Mouse (Mus musculus) hindbrain, embryonic 11.5 days (tissue): Measurements from ENCODE around the gene Lhx6. TPM values are rescaled to one million over a fixed set of nuclear protein-coding genes. Genes with fewer than 3 reads are reported as not detected.

Experiments
- ATAC-seq: fragments of 200-750 bp; cut with Nextera tagmentation; 2 replicates; pipeline ENCODE4 v1.8.0; 2017; ENCODE audit warnings: mild to moderate bottlenecking, moderate TSS enrichment, moderate library complexity; ENCODE audit not compliant: low FRiP score
- DNase-seq: peaks from one replicate; pipeline ENCODE4 v3.0.0-alpha.2; 2015; ENCODE audit warnings: low spot score
- H3K27ac ChIP-seq: fragments of 300-500 bp; sonication (generic); 2 replicates; pipeline ENCODE4 v1.5.1; 2014; ENCODE audit warnings: mild to moderate bottlenecking, low read depth, low read length
- H3K27me3 ChIP-seq: fragments of 300-500 bp; sonication (generic); 2 replicates; pipeline ENCODE4 v1.6.1; 2014; ENCODE audit warnings: mild to moderate bottlenecking, low read length, moderate library complexity, mixed read lengths; ENCODE audit not compliant: control insufficient read depth, insufficient read depth
- H3K36me3 ChIP-seq: fragments of 300-500 bp; sonication (generic); 2 replicates; pipeline ENCODE4 v1.6.1; 2014; ENCODE audit warnings: mild to moderate bottlenecking, low read length, moderate library complexity, mixed read lengths; ENCODE audit not compliant: control insufficient read depth, insufficient read depth
- H3K4me1 ChIP-seq: fragments of 300-500 bp; sonication (generic); replicated peaks from 2 replicates; pipeline ENCODE4 v1.6.1; 2014; ENCODE audit warnings: low read length, mixed read lengths; ENCODE audit not compliant: control insufficient read depth, insufficient read depth
- H3K4me2 ChIP-seq: fragments of 300-500 bp; sonication (generic); replicated peaks from 2 replicates; pipeline ENCODE4 v1.6.1; 2014; ENCODE audit warnings: mild to moderate bottlenecking, low read depth, low read length
- H3K4me3 ChIP-seq: fragments of 300-500 bp; sonication (generic); 2 replicates; pipeline ENCODE4 v1.5.1; 2014; ENCODE audit warnings: low read depth, low read length
- H3K9ac ChIP-seq: fragments of 300-500 bp; sonication (generic); 2 replicates; pipeline ENCODE4 v1.6.1; 2014; ENCODE audit warnings: low read depth, low read length
- H3K9me3 ChIP-seq: fragments of 300-500 bp; sonication (generic); 2 replicates; pipeline ENCODE4 v1.6.1; 2016; ENCODE audit warnings: low read length; ENCODE audit not compliant: control insufficient read depth
- WGBS: fragments of 180-500 bp; shearing (Covaris S2); extraction: QIAGEN DNeasy Blood & Tissue Kit; methylation state at CpG from one replicate; pipeline ENCODE4 v1.1.7; 2014; 5-methylcytosine and 5-hydroxymethylcytosine counted together
- polyA plus RNA-seq: library from polyadenylated mRNA; unstranded; fragments of >200 nt; fragmentation: Nextera tagmentation; extraction: Ambion mirVana; gene quantifications from 2 replicates; pipeline ENCODE4 v1.2.1, GENCODE M21; 2014

The Lhx6 gene
- polyA plus RNA-seq, 1 experiment from 2014 or later = 1.3 TPM

- H3K27ac ChIP-seq = no peak overlapping the region
- peaks cover 11% of the 10 kb centered on the region for H3K4me1 ChIP-seq
- no peak overlapping the region for H3K4me3 ChIP-seq
- no peaks in the 10 kb centered on the region for H3K9me3 ChIP-seq
- peak; percentile 30 for DNase-seq
- no peak for ATAC-seq
- peaks cover 99% of the 10 kb centered on the region for H3K27me3 ChIP-seq
- no peak overlapping the region for H3K4me2 ChIP-seq
- no peak overlapping the region for H3K9ac ChIP-seq
- 2% methylated on average over 6 of the region's 6 CpGs for WGBS
- no peaks in the 10 kb centered on the region for H3K36me3 ChIP-seq
Measured at GRCm38 (mm10) chr2:36099739-36100138, 5.5 kb downstream of the Lhx6 start.

GRCm38 (mm10) chr2:36098021-36098420 lies 7.2 kb downstream of the Lhx6 start:
- H3K4me2 ChIP-seq = no peak overlapping the region

GRCm38 (mm10) chr2:36097129-36097815 lies 7.9 kb downstream of the Lhx6 start:
- no peak overlapping the region for H3K9ac ChIP-seq
- H3K4me2 ChIP-seq = no peak overlapping the region
- ATAC-seq (no peak), DNase-seq (peak; percentile 61)
- no peak overlapping the region for H3K27ac ChIP-seq
- WGBS = 2% methylated on average over 18 of the region's 18 CpGs
- 0 out of 2 replicates have a peak, but pooled peaks cover 2% of the 10 kb centered on the region for H3K4me1 ChIP-seq
- no peaks in the 10 kb centered on the region for H3K9me3 ChIP-seq
- H3K36me3 ChIP-seq = no peaks in the 10 kb centered on the region
- H3K27me3 ChIP-seq = peaks cover 98% of the 10 kb centered on the region
- no peak overlapping the region for H3K4me3 ChIP-seq

More at GRCm38 (mm10) chr2:36098021-36098420, 7.2 kb downstream of the Lhx6 start:
- ATAC-seq (no peak), DNase-seq (peak; percentile 32)
- Histone ChIP-seq H3K9ac (no peak overlapping the region), H3K9me3 (no peaks in the 10 kb centered on the region), H3K36me3 (no peaks in the 10 kb centered on the region), H3K4me1 (peaks cover 4% of the 10 kb centered on the region; the same call in 1 of the 2 replicates), H3K4me3 (no peak overlapping the region), H3K27me3 (peaks cover 98% of the 10 kb centered on the region), H3K27ac (no peak overlapping the region)
- under 1% methylated on average over 5 of the region's 5 CpGs for WGBS

- peaks cover 95% of the 10 kb centered on the region for H3K27me3 ChIP-seq
- 4% methylated on average over 31 of the region's 31 CpGs for WGBS
- no peak overlapping the region for H3K4me2 ChIP-seq
- H3K4me1 ChIP-seq = peaks cover 8% of the 10 kb centered on the region; the same call in 1 of the 2 replicates
- no peak overlapping the region for H3K4me3 ChIP-seq
- no peaks in the 10 kb centered on the region for H3K9me3 ChIP-seq
- ATAC-seq (no peak), DNase-seq (peak; percentile 46)
- no peaks in the 10 kb centered on the region for H3K36me3 ChIP-seq
- H3K27ac ChIP-seq = no peak overlapping the region
- no peak overlapping the region for H3K9ac ChIP-seq
Measured at GRCm38 (mm10) chr2:36093914-36094475, 11.2 kb downstream of the Lhx6 start.

- H3K27ac ChIP-seq = no peak overlapping the region
- H3K9me3 ChIP-seq = no peaks in the 10 kb centered on the region
- WGBS = 9% methylated on average over 7 of the region's 7 CpGs
- H3K36me3 ChIP-seq = no peaks in the 10 kb centered on the region
- H3K9ac ChIP-seq = no peak overlapping the region
- H3K27me3 ChIP-seq = peaks cover 88% of the 10 kb centered on the region
- H3K4me2 ChIP-seq = no peak overlapping the region
- DNase-seq = peak; percentile 46
- no peak overlapping the region for H3K4me3 ChIP-seq
- H3K4me1 ChIP-seq = peaks cover 8% of the 10 kb centered on the region; the same call in 1 of the 2 replicates
- ATAC-seq = no peak
Measured at GRCm38 (mm10) chr2:36093301-36093700, 11.9 kb downstream of the Lhx6 start.

GRCm38 (mm10) chr2:36092748-36093147 lies 12.5 kb downstream of the Lhx6 start:
- Histone ChIP-seq H3K9me3 (no peaks in the 10 kb centered on the region), H3K27me3 (peaks cover 85% of the 10 kb centered on the region), H3K9ac (no peak overlapping the region), H3K4me3 (no peak overlapping the region), H3K4me1 (peaks cover 8% of the 10 kb centered on the region; the same call in 1 of the 2 replicates), H3K27ac (no peak overlapping the region), H3K36me3 (no peaks in the 10 kb centered on the region), H3K4me2 (no peak overlapping the region)
- WGBS = 0% methylated on average over 4 of the region's 4 CpGs
- DNase-seq = peak; percentile 49
- ATAC-seq = no peak

- ATAC-seq (peak; percentile 92), DNase-seq (peak; percentile 87)
- 1% methylated on average over 67 of the region's 70 CpGs for WGBS
- Histone ChIP-seq H3K27ac (no peak overlapping the region), H3K4me3 (peak overlapping the region; percentile 36), H3K9me3 (no peaks in the 10 kb centered on the region), H3K4me2 (peak overlapping the region; percentile 78), H3K4me1 (peaks cover 8% of the 10 kb centered on the region; the same call in 1 of the 2 replicates), H3K9ac (no peak overlapping the region), H3K27me3 (peaks cover 71% of the 10 kb centered on the region), H3K36me3 (no peaks in the 10 kb centered on the region)
Measured at GRCm38 (mm10) chr2:36090853-36091741, 14.1 kb downstream of the Lhx6 start.

GRCm38 (mm10) chr2:36089190-36089589 lies 16.0 kb downstream of the Lhx6 start:
- Histone ChIP-seq H3K27ac (no peak overlapping the region), H3K27me3 (peaks cover 53% of the 10 kb centered on the region), H3K9me3 (no peaks in the 10 kb centered on the region), H3K4me3 (no peak overlapping the region), H3K4me2 (no peak overlapping the region), H3K36me3 (no peaks in the 10 kb centered on the region), H3K4me1 (peaks cover 8% of the 10 kb centered on the region; the same call in 1 of the 2 replicates), H3K9ac (no peak overlapping the region)
- ATAC-seq (no peak), DNase-seq (no peak)
- WGBS = 52% methylated on average over 3 of the region's 3 CpGs
